Mouse (Mus musculus) cerebral cortex, adult 2 months (tissue): ENCODE measurements around the gene H2-Aa.

ENCODE experiments used
- WGBS: fragments of 180-500 bp; shearing (Covaris S2); methylation state at CpG from one replicate; pipeline ENCODE4 v1.1.7; 2018; 5-methylcytosine and 5-hydroxymethylcytosine counted together

The H2-Aa gene

DNA sequence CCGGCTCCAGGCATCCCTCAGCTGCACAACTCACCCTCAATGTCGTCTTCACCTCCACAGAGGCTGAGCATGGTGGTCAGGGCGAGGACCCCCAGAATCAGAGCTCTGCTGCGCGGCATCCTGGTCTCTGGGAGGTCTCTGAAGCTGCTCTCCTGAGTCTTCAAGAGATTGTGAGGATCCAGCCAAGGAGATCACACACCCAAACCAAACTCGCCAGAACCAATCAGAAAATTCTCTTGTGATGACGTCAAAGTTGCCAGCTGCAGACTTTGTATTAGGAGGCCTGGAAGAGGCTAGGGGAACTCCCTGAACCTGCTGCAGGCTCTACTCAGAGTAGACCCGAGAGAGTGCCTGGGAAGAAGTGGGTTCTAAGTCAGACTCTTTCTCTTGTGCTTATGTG lies at the start of gene H2-Aa:
Gene H2-Aa, minus strand, starts transcription at position 176 of the 400 bp plus-strand sequence.
- WGBS: 29% methylated on average over 8 of the region's 8 CpGs

- WGBS: 97% methylated on average over 1 of the region's 1 CpGs
These were observed 43.6 kb upstream of the H2-Aa start for GRCm38 (mm10) chr17:34331200-34331599.

DNA sequence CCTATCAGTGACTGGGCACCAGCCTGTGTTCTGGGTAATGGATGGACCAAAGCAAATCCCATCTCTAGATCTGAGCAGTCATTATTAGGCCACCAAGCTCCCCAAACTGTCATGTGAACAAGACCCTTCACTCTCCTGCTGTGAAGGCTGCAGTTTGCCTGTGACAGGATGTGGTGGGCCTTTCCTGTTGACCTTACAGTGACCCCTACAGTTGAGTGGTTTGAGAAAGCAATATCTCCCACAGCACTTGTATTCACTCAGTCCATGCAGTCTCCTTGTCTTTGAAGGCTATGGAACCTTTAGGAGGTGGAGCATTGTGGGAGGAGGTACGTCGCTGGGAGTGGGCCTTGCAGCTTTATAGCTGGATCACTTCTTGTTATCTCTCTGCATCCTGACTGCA lies 42.2 kb upstream of the H2-Aa start:
- WGBS: 78% methylated on average over 2 of the region's 2 CpGs

DNA sequence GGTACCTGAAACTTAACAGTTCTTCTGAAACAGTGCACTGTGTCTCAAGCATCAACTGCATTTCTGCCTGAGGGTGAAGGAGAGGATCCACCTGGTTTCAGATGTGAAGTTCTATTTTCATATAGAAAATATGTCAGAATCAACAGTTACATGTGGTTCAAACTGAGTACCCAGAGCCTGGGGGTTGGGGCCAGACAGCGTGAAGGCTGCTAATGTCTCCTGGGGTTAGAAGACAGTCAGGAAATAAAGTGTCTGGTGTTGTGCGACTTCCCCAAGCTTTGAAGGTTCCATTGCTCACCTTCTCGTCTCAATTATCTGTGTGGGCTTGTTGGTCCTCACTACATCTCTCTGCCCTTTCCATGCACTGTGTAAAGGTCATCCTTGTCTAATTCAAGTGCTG lies 38.8 kb upstream of the H2-Aa start:
- WGBS: 84% methylated on average over 3 of the region's 3 CpGs

DNA sequence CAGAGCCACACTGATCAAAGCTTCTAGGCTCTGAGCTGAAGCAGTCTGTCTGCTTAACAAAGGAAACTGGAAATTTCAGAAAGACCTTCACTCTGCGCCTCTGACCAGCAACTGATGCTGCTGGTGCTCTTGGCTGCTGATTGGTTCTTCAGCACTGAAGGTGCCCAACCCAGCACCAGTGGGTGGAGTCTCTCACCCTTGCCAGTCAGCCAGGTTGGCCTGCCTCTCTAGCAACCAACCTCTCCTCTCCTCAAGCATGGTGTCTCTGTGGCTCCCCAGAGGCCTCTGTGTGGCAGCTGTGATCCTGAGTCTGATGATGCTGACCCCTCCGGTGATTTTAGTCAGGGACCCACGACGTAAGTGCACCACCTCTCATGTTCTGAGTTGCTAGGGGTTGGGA lies 37.8 kb upstream of the H2-Aa start, which contains the start of gene H2-Eb2:
Gene H2-Eb2, plus strand, starts transcription at position 230 of the 400 bp plus-strand sequence.
- 73% methylated on average over 4 of the region's 4 CpGs for WGBS

DNA sequence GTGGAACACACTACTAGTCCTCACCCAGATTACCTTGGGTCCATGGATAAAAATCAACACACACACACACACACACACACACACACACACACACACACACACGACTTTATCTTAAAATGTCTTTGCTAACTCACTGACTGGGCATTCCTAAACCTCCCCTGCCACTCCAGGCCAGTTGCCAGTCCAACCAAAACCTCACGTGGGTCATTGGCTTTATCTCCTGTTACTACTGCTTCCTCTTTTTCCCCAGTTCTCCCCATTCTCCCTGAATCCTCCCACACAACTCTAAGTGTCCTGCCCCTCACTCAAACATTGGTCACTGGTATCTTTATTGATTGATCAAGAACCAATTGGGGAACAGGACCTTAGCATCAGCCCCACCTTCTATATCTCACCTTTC lies 29.7 kb upstream of the H2-Aa start:
- WGBS: 64% methylated on average over 2 of the region's 2 CpGs

DNA sequence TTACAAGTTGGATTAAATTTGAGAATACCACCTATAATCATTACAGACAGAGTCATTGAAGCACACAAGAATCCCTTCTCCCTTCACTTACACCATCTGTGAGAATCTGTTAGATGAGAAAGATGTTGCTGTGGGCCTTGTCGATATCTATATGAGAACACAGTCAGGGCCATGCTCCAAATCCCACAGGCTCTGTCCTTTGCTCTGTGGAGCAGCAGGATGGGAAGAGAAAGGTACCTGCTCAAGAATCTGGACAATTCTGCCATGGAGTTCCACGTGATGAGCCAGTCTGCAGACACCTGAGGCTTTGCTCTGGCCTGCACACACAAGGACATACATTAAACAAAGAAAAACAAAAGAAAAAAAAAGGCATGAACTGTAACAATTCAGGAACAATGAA lies 29.1 kb upstream of the H2-Aa start:
- 89% methylated on average over 2 of the region's 2 CpGs for WGBS

DNA sequence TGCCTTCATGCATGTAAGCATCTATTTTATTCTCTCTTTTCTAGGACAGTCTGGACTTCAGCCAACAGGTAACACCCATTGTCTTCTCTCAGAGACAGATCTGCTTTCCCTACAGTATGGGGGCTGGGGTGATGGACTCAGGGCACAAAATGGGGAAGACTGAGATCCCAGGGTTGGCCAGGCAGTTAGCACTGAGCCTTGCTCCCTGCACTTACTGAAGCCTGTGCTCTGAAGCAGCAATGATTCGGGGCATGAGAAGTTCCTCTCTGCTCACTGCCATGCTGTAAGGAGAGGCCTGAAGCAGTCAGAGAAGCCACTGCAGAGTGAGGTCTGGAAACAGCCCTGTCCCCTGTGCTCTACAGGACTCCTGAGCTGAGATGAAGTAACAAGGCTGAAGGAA lies 27.9 kb upstream of the H2-Aa start:
- 90% methylated on average over 1 of the region's 1 CpGs for WGBS

GRCm38 (mm10) chr17:34314286-34314685 lies 26.7 kb upstream of the H2-Aa start:
- WGBS: 80% methylated on average over 9 of the region's 9 CpGs

- 36% methylated on average over 3 of the region's 3 CpGs for WGBS
These were observed 25.8 kb upstream of the H2-Aa start for GRCm38 (mm10) chr17:34313393-34313792.

GRCm38 (mm10) chr17:34312185-34312584 lies 24.6 kb upstream of the H2-Aa start:
- 77% methylated on average over 1 of the region's 1 CpGs for WGBS

DNA sequence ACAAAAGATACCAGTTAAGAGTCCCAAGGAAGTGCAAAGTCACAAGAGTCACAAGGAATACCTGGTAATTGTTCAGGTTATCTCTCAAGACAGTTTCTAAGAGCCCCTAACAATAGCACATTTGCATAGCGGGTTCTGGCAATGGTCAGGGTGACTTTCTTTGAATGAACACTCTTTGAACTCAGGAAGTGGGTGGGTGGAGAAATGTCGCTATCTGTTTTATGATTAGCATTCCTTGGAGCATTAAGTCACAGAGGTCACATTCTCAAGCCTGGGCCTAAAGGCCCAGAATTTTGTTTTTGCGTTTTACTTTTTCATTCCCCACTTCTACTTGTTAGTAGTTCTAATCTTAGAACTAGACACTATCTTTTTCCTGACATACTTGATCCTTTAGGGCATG lies 22.9 kb upstream of the H2-Aa start:
- WGBS: 83% methylated on average over 3 of the region's 3 CpGs

- WGBS: 21% methylated on average over 38 of the region's 38 CpGs
These were observed 22.2 kb upstream of the H2-Aa start for GRCm38 (mm10) chr17:34309683-34310385.

DNA sequence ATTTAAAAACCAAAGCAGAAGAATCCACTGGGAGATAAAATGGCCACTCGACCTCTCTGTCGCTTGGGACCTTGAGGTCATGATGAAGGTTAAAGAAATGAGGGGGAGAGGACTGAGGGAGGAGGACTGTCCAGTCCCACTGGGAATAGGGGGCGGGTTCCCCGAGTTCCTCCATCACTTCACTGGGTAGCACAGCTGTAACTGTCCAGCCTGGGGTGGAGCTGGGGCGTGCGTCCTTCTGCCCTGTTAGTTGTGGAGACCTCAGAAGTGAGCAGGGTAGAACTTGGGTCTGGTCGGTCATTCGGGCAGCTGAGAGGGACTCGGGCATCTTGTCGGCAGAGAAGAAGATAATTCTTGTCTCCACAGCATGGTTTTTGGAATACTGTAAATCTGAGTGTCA lies 21.6 kb upstream of the H2-Aa start:
- WGBS: 35% methylated on average over 10 of the region's 10 CpGs

DNA sequence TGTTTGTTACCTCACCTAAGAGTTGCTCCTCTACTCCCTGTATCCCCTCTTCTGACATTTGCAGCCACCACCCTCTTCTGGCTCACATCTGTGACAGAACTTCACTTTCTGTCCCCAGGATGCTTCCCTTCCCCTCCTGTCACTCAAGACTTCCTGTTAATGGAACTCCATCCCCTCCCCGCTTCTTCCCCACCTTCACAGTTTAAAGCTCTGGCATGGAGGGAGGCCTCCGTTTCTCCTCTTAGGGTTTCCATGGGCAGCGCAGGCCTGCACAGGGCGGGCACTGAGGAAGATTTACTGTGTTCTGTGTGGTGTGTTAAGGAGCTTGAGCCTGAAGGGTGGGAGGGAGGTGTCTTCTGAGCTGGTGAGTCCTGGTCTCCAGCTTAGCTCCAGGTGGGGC lies 20.5 kb upstream of the H2-Aa start:
- 85% methylated on average over 4 of the region's 4 CpGs for WGBS

GRCm38 (mm10) chr17:34306407-34306806 lies 18.8 kb upstream of the H2-Aa start:
- 95% methylated on average over 2 of the region's 2 CpGs for WGBS

GRCm38 (mm10) chr17:34305380-34306030 lies 17.9 kb upstream of the H2-Aa start, which contains the start of gene H2-Eb1:
Gene H2-Eb1, plus strand, starts transcription at chr17:34305867.

GRCm38 (mm10) chr17:34304751-34305150 lies 17.1 kb upstream of the H2-Aa start:
- WGBS: 25% methylated on average over 4 of the region's 4 CpGs

- 97% methylated on average over 2 of the region's 2 CpGs for WGBS
These were observed 16.2 kb upstream of the H2-Aa start for GRCm38 (mm10) chr17:34303789-34304188.

DNA sequence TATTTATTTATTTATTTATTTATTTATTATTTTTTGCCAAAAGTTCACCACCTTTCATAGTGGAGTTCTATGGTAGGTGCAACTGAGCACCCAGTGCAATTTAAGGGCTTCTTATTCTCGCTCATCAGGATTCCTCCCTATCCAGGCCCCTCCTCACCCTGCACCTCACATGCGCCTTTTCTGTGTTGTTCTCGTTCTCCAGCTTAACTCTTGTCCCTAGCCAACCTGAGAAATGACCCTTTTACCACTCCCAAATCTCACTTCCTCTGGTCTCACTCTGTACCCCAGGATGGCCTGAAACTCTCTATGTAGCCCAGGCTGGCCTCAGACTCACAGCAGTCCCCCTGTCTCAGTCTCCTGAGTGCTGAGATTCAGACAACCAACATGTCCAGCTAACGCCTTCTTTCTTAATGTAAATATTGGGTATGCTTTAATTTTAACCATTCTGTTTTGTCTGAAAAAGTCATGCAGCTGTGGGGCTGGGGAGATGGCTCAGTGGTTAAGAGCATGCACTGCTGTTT lies 14.1 kb upstream of the H2-Aa start:
- 92% methylated on average over 4 of the region's 4 CpGs for WGBS

DNA sequence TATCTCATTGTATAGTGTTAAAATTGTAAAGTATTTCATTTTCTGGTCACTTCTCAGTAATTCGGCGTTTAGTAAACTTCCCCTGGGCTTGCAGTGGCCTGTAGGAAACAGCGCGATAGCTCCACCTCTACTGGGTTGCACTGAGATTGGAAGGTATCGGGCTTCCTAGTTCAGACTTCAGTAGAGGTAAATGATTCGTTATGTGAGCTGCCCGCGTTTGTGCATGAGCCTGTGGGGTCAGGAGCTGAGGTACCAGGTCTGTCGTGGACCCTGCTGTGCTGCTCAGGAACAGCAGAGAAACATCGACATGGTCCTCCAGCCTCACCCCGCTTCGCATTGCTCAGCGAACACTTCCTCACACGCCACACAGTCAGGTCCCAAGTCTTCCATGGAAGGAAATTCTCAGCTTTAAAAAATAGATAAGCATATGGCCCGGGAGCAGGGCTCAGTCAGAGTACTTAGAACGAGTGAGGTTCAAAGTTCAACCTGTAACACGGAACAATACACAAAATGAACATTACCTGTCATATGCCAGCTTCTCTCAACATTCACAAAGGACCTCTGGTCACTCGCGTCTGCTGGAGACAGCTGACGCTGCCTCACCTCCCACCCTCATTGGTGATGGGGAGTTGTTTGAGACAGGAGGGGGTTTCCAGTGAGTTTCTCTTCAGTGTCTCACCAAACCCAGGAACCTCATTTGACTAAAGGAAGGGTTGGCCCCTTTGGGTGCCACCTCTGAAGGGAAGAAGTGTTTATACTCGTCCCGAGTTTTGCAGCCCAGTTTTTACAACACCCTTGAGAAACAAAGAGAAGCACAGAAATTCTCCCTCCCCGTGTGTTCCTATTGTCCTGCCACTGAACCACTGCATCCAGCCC lies 13.3 kb upstream of the H2-Aa start:
- 82% methylated on average over 23 of the region's 23 CpGs for WGBS

GRCm38 (mm10) chr17:34300071-34300470 lies 12.4 kb upstream of the H2-Aa start:
- WGBS: 96% methylated on average over 8 of the region's 8 CpGs
